Mouse (Mus musculus) liver, postnatal 0 days (tissue): ENCODE results near the gene Coro2b. TPM values are rescaled to one million over a fixed set of nuclear protein-coding genes. Genes with fewer than 3 reads are reported as not detected.
A peak's percentile ranks its signal among the peaks of the same experiment; 100 is the strongest.

Experiments used
- ATAC-seq: fragments of 200-750 bp; cut with Nextera tagmentation; 2 replicates; pipeline ENCODE4 v1.8.0; 2017; ENCODE audit warnings: mild to moderate bottlenecking, moderate library complexity
- DNase-seq: peaks from one replicate; pipeline ENCODE4 v3.0.0-alpha.2; 2016
- H3K27ac ChIP-seq: fragments of 300-500 bp; sonication (generic); 2 replicates; pipeline ENCODE4 v1.5.1; 2014; ENCODE audit warnings: antibody characterized with exemption, moderate library complexity, mild to moderate bottlenecking, low read depth
- H3K27me3 ChIP-seq: fragments of 300-500 bp; sonication (generic); 2 replicates; pipeline ENCODE4 v1.6.1; 2014; ENCODE audit warnings: low read length, control low read depth, mixed read lengths; ENCODE audit not compliant: insufficient read depth
- H3K36me3 ChIP-seq: fragments of 300-500 bp; sonication (generic); replicated peaks from 2 replicates; pipeline ENCODE4 v1.6.1; 2014; ENCODE audit warnings: mild to moderate bottlenecking, control low read depth, low read length, moderate library complexity, mixed read lengths; ENCODE audit not compliant: insufficient read depth
- H3K4me1 ChIP-seq: fragments of 300-500 bp; sonication (generic); 2 replicates; pipeline ENCODE4 v1.6.1; 2014; ENCODE audit warnings: antibody characterized with exemption, mild to moderate bottlenecking, control low read depth; ENCODE audit not compliant: insufficient read depth
- H3K4me2 ChIP-seq: fragments of 300-500 bp; sonication (generic); 2 replicates; pipeline ENCODE4 v1.6.1; 2014; ENCODE audit warnings: low read depth, mild to moderate bottlenecking, low read length, moderate library complexity, mixed read lengths
- H3K4me3 ChIP-seq: fragments of 300-500 bp; sonication (generic); 2 replicates; pipeline ENCODE4 v1.5.1; 2014; ENCODE audit warnings: low read depth, low read length
- H3K9ac ChIP-seq: fragments of 300-500 bp; sonication (generic); replicated peaks from 2 replicates; pipeline ENCODE4 v1.6.1; 2014; ENCODE audit warnings: mild to moderate bottlenecking, moderate library complexity
- H3K9me3 ChIP-seq: fragments of 300-500 bp; sonication (generic); 2 replicates; pipeline ENCODE4 v1.6.1; 2016; ENCODE audit warnings: mild to moderate bottlenecking, control low read depth, low read length, mixed read lengths
- CTCF ChIP-seq: sonication (generic); IDR thresholded peaks from 2 replicates; pipeline ENCODE4 v1.5.1; 2016; ENCODE audit warnings: antibody characterized with exemption, low read depth
- EP300 ChIP-seq: IDR thresholded peaks from 2 replicates; pipeline ENCODE4 v1.6.1; 2016; ENCODE audit warnings: antibody characterized with exemption, low read depth, mild to moderate bottlenecking
- WGBS: fragments of 180-500 bp; shearing (Covaris S2); extraction: QIAGEN DNeasy Blood & Tissue Kit; methylation state at CpG from one replicate; pipeline ENCODE4 v1.1.7; 2014; ENCODE audit not compliant: insufficient replicate concordance; 5-methylcytosine and 5-hydroxymethylcytosine counted together
- polyA plus RNA-seq: library from polyadenylated mRNA; unstranded; fragments of >200 nt; fragmentation: Nextera tagmentation; extraction: Ambion mirVana; gene quantifications from 2 replicates; pipeline ENCODE4 v1.2.1, GENCODE M21; 2015

Gene Coro2b
- polyA plus RNA-seq, 1 experiment from 2014 or later: 0.87 TPM

DNA sequence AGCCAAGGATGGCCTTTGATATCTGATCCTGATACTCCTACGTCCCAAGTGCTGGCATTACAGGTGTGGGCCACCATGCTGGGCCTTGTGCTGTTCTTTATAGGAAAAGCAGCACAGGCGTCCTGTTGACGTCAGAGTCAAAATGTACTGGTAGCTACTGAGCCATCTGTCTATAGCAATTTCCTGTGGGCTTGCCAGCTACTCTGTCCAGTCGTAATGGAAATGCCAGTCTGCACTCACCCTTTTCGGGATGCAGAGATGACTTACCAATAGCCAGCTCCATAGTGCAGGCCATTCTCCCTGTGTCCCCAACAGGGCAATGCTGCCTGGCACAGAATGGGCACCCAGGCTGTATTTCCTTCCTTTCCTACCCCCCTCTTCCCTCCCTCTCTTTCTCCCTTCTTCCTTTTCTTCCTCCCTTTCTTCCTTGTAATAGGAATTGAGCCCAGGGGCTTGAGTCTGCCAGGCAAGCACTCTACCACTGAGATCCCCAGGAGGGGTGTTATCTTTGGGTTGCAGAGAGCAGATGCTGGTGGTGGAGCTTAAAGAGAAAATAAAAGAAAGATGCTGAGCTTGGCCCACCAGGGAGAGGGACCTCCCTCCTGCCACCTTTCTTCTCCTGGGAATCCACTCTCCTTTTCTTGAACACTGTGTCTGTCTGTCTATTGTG lies 98.6 kb downstream of the Coro2b start:
- Histone ChIP-seq H3K9ac (no peak overlapping the region), H3K27ac (no peak overlapping the region), H3K4me2 (no peak overlapping the region), H3K4me3 (no peak overlapping the region), H3K36me3 (no peaks in the 10 kb centered on the region), H3K27me3 (no peaks in the 10 kb centered on the region), H3K4me1 (peaks cover 4% of the 10 kb centered on the region; the same call in 1 of the 2 replicates), H3K9me3 (no peaks in the 10 kb centered on the region)
- DNase-seq (no peak), ATAC-seq (no peak)
- WGBS: 69% methylated on average over 5 of the region's 5 CpGs
- TF ChIP-seq EP300 (no peak), CTCF (no peak)

DNA sequence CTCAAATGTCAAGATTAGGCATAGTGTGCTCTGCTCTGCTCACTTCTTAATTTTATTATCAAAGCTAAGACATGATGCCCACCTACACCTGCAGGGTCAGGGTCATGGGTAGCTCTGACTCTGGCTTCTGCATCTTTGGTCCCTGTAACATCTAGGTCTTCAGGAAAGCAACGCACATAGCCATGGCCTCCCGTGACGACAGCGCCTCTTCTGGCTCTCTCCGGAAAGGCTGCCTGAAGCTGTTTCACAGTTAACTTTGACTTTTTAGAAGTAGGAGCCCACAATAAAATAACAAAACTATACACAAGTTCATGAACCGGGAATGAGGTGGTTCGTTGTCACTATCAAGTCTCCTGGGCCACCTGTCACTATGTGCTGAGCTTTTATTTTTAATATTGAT lies 99.4 kb downstream of the Coro2b start:
- Histone ChIP-seq H3K9ac (no peak overlapping the region), H3K36me3 (no peaks in the 10 kb centered on the region), H3K9me3 (no peaks in the 10 kb centered on the region), H3K4me1 (peaks cover 4% of the 10 kb centered on the region; the same call in 1 of the 2 replicates), H3K4me2 (no peak overlapping the region), H3K27ac (no peak overlapping the region), H3K27me3 (no peaks in the 10 kb centered on the region), H3K4me3 (no peak overlapping the region)
- DNase-seq: no peak
- TF ChIP-seq CTCF (no peak), EP300 (no peak)
- WGBS: 88% methylated on average over 7 of the region's 7 CpGs
- ATAC-seq: no peak

DNA sequence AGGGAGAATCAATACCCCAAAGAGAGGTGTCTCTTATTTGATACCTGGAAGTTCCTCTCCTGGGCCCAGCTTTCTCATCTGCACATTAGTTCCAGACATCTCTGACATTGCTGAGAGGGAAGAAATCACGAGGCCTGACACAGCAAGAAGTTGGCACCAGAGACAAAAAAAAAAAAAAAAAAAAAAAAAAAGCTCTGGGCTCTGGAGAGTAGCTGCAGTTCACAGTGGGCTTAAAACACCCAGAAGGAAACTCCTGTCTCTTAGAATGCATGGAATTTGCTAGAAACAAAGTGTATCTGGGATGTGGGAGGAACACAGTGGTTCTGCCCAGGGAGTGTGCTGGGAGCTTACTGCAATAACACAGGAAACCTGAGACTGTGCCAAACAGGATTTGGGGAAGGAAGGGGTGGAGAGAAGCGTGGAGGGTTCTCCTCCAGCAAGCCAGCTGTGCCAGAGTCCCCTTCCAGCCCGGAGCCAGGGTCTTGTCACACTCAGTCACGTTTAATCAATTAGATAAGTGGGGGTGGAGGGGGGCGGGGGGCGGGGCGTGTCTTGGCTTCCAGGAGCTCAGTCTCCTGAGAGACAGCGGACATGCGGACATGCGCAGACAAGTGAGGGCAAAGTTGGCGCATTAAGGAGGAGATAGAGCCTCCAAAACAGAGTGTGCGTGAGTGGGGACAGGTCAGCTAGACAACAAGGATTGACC lies 101.1 kb downstream of the Coro2b start:
- DNase-seq (peak; percentile 63), ATAC-seq (peak; percentile 87)
- 0 out of 2 replicates have a peak overlapping the region, but pooled peaks have one; percentile 4 for H3K4me3 ChIP-seq
- peak overlapping the region; percentile 46 for H3K27ac ChIP-seq
- TF ChIP-seq EP300 (no peak), CTCF (no peak)
- no peaks in the 10 kb centered on the region for H3K27me3 ChIP-seq
- peak overlapping the region; percentile 49; the same call in 1 of the 2 replicates for H3K4me2 ChIP-seq
- peaks cover 4% of the 10 kb centered on the region; the same call in 1 of the 2 replicates for H3K4me1 ChIP-seq
- H3K9me3 ChIP-seq: no peaks in the 10 kb centered on the region
- WGBS: 5% methylated on average over 12 of the region's 12 CpGs
- no peak overlapping the region for H3K9ac ChIP-seq
- H3K36me3 ChIP-seq: no peaks in the 10 kb centered on the region

DNA sequence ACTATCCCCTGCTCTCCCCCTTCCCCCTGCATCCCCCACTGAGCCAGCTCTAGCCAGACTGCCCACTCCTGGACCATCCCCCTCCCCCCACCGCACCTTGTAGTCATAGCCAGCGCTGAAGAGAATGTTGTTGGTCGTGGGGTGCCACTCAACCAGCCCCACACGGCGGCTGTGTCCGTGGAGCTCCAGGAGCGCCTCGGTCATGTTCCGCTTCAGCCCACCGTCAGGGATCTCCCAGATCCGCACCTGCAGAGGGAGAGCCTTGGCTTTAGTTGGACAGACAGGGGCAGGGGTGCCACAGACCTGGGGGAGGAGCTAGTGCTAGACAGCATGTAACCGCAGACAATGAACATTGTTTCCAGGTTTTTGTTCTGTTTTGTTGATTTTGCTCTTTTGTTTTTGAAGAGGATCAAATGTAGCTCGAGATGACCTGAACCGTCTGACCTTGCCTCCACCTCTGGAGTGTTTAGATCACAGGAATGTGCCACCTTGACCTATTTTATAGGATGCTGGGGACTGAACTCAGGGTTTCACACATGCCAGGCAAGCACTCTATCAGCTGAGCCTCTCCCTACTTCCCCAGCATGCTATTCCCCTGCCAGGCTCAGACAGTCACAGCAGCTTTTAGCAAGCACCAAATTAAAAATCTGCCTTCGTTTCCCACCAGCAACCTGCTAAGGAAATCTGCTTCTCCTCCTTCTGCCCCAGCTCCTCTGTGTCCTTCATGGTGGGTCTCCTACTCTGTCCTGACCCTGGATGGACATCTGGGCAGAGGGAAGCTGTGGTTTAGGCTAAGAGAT lies 104.4 kb downstream of the Coro2b start:
- TF ChIP-seq EP300 (no peak), CTCF (no peak)
- 74% methylated on average over 15 of the region's 15 CpGs for WGBS
- Histone ChIP-seq H3K4me1 (peaks cover 4% of the 10 kb centered on the region; the same call in 1 of the 2 replicates), H3K4me3 (no peak overlapping the region), H3K9me3 (no peaks in the 10 kb centered on the region), H3K9ac (no peak overlapping the region), H3K4me2 (no peak overlapping the region), H3K27ac (no peak overlapping the region), H3K27me3 (no peaks in the 10 kb centered on the region), H3K36me3 (no peaks in the 10 kb centered on the region)
- ATAC-seq (no peak), DNase-seq (no peak)

DNA sequence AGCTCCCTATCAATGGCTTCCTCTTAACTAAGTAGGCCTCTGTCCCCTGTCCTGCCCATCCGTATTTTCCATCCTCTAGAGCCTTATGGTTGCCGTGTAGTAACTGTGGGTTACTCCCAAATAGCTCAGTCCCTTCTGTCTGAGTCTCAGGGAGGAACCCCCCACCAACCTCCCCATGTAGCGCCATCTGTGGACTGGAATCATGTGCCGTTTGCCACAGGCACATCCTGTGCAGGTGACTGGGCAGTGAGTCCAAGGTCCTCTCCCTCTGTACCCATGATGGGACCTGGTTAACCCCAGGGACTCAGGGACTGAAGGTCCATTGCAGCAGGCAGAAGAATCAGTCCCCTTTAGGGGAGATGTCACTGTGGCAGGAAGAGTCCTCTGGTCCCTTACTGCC lies 106.1 kb downstream of the Coro2b start:
- Histone ChIP-seq H3K4me3 (no peak overlapping the region), H3K27ac (no peak overlapping the region), H3K9me3 (no peaks in the 10 kb centered on the region), H3K4me1 (no peaks in the 10 kb centered on the region), H3K36me3 (no peaks in the 10 kb centered on the region), H3K4me2 (no peak overlapping the region), H3K27me3 (no peaks in the 10 kb centered on the region), H3K9ac (no peak overlapping the region)
- no peak for DNase-seq
- no peak for ATAC-seq
- TF ChIP-seq EP300 (no peak), CTCF (no peak)
- WGBS: 81% methylated on average over 4 of the region's 4 CpGs

DNA sequence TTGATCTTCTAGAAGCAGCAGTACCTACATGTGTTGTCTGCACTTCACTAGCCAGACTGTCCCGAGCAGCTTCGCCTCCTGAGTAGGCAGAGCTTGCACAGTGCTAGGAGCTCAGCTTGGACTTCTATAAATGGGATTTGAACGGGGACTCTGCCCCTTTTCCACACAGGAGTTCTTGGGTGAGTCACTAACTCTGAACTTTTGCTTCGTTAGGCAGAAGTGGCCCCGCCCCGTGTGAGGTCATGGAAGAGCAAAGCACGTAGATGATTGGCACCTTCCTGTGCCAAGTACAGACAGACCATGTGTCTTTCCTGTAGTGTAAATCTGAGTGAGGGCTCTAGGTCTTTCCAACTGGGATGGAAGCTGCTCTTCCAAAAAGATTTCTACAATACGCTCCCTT lies 109.8 kb downstream of the Coro2b start:
- H3K4me1 ChIP-seq: 0 out of 2 replicates have a peak, but pooled peaks cover 2% of the 10 kb centered on the region
- ATAC-seq: no peak

More for the DNA sequence above, 109.8 kb downstream of the Coro2b start:
- TF ChIP-seq CTCF (no peak), EP300 (no peak)
- Histone ChIP-seq H3K9me3 (no peaks in the 10 kb centered on the region), H3K27me3 (no peaks in the 10 kb centered on the region), H3K4me3 (no peak overlapping the region), H3K9ac (no peak overlapping the region), H3K36me3 (no peaks in the 10 kb centered on the region), H3K27ac (no peak overlapping the region), H3K4me2 (no peak overlapping the region)
- WGBS: 64% methylated on average over 8 of the region's 8 CpGs
- DNase-seq: no peak
